Mouse (Mus musculus) lung, embryonic 15.5 days (tissue): ENCODE results near the gene Mrps6. TPM values are rescaled to one million over a fixed set of nuclear protein-coding genes. Genes with fewer than 3 reads are reported as not detected.
A peak's percentile ranks its signal among the peaks of the same experiment; 100 is the strongest.

Experiments
- ATAC-seq: fragments of 200-750 bp; cut with Nextera tagmentation; 2 replicates; pipeline ENCODE4 v1.8.0; 2017; ENCODE audit warnings: moderate number of reproducible peaks, borderline replicate concordance; ENCODE audit not compliant: low FRiP score, low TSS enrichment; ENCODE audit errors: extremely low read depth
- H3K27ac ChIP-seq: fragments of 300-500 bp; sonication (generic); 2 replicates; pipeline ENCODE4 v1.5.1; 2015; ENCODE audit warnings: moderate library complexity, mild to moderate bottlenecking, inconsistent platforms
- H3K27me3 ChIP-seq: fragments of 300-500 bp; sonication (generic); 2 replicates; pipeline ENCODE4 v1.6.1; 2015; ENCODE audit warnings: inconsistent platforms
- H3K36me3 ChIP-seq: fragments of 300-500 bp; sonication (generic); 2 replicates; pipeline ENCODE4 v1.6.1; 2015; ENCODE audit warnings: inconsistent platforms
- H3K4me1 ChIP-seq: fragments of 300-500 bp; sonication (generic); 2 replicates; pipeline ENCODE4 v1.6.1; 2015; ENCODE audit warnings: inconsistent platforms
- H3K4me2 ChIP-seq: fragments of 300-500 bp; sonication (generic); 2 replicates; pipeline ENCODE4 v1.6.1; 2015; ENCODE audit warnings: inconsistent platforms, mild to moderate bottlenecking, moderate library complexity
- H3K4me3 ChIP-seq: fragments of 300-500 bp; sonication (generic); 2 replicates; pipeline ENCODE4 v1.5.1; 2015; ENCODE audit warnings: mild to moderate bottlenecking, inconsistent platforms
- H3K9ac ChIP-seq: fragments of 300-500 bp; sonication (generic); 2 replicates; pipeline ENCODE4 v1.6.1; 2015; ENCODE audit warnings: inconsistent platforms
- H3K9me3 ChIP-seq: fragments of 300-500 bp; sonication (generic); 2 replicates; pipeline ENCODE4 v1.6.1; 2016; ENCODE audit warnings: inconsistent platforms
- WGBS: fragments of 180-500 bp; shearing (Covaris S2); methylation state at CpG from one replicate; pipeline ENCODE4 v1.1.7; 2015; 5-methylcytosine and 5-hydroxymethylcytosine counted together
- polyA plus RNA-seq: library from polyadenylated mRNA; unstranded; fragments of >200 nt; fragmentation: Nextera tagmentation; extraction: Ambion mirVana; gene quantifications from 2 replicates; pipeline ENCODE4 v1.2.1, GENCODE M21; 2015

The Mrps6 gene
- polyA plus RNA-seq, 1 experiment from 2014 or later, result 69.2 TPM

GRCm38 (mm10) chr16:92158461-92159091 lies 100.5 kb downstream of the Mrps6 start:
- Histone ChIP-seq H3K9ac (peak overlapping the region; percentile 23), H3K4me1 (peaks cover 14% of the 10 kb centered on the region; the same call in 1 of the 2 replicates), H3K4me3 (peak overlapping the region; percentile 48), H3K27me3 (no peaks in the 10 kb centered on the region), H3K27ac (0 out of 2 replicates have a peak overlapping the region, but pooled peaks have one; percentile 42), H3K9me3 (no peaks in the 10 kb centered on the region), H3K36me3 (no peaks in the 10 kb centered on the region), H3K4me2 (peak overlapping the region; percentile 96)
- ATAC-seq, result peak; percentile 93
- 2% methylated on average over 30 of the region's 30 CpGs for WGBS

GRCm38 (mm10) chr16:92159114-92159513 lies 101.0 kb downstream of the Mrps6 start:
- Histone ChIP-seq H3K27me3 (no peaks in the 10 kb centered on the region), H3K9ac (no peak overlapping the region; the same call in 1 of the 2 replicates), H3K9me3 (no peaks in the 10 kb centered on the region), H3K27ac (no peak overlapping the region), H3K4me1 (peaks cover 14% of the 10 kb centered on the region; the same call in 1 of the 2 replicates), H3K36me3 (no peaks in the 10 kb centered on the region), H3K4me2 (peak overlapping the region; percentile 96), H3K4me3 (peak overlapping the region; percentile 48; the same call in 1 of the 2 replicates)
- no peak for ATAC-seq
- 19% methylated on average over 6 of the region's 6 CpGs for WGBS

Other genes with a start within 250 kb of the Mrps6 start
- not detected in 2 replicates for gene Gm49711, start within 50 bp of the Mrps6 start, polyA plus RNA-seq
- 4.0 and 4.1 TPM in 2 replicates for gene Slc5a3, start 52 bp downstream of the Mrps6 start, polyA plus RNA-seq
- 0.63 and 0.81 TPM in 2 replicates for gene Kcne2, start 234.1 kb downstream of the Mrps6 start, polyA plus RNA-seq
- 129 TPM in 2 replicates for gene Smim11, start 243.0 kb downstream of the Mrps6 start, polyA plus RNA-seq